Mouse (Mus musculus) cerebellum, postnatal 14 days (tissue): ENCODE data around the gene Gm14692.
"Not testable (repeated sequence)": the region's sequence is repeated elsewhere in the genome, so short reads cannot be mapped to it uniquely, and the experiment has no call there.

Experiments used
- DNase-seq, 2 experiments: peaks; one replicate each; pipeline ENCODE4 v3.0.0; 2021; ENCODE audit warnings: mixed read lengths in 2 of 2

Gene Gm14692

GRCm38 (mm10) chrX:67695398-67695797, at the start of gene Gm14692:
TSS of gene Gm14692 (plus strand) at chrX:67695698.
- not testable (repeated sequence) for DNase-seq

GRCm38 (mm10) chrX:67693462-67693861, 2.0 kb upstream of the Gm14692 start, which contains the start of gene Gm1140:
TSS of gene Gm1140 (minus strand) at chrX:67693562.
- DNase-seq, result not testable (repeated sequence)
